Mouse (Mus musculus) MEL (cell line): ENCODE data around the gene Ank2. TPM values are rescaled to one million over a fixed set of nuclear protein-coding genes. Genes with fewer than 3 reads are reported as not detected.

ENCODE experiments used
- DNase-seq: peaks from one replicate; pipeline ENCODE4 v3.0.0; 2011; ENCODE audit warnings: low read depth, low spot score
- H3K27ac ChIP-seq: 2 replicates; pipeline ENCODE4 v1.5.1; 2012; ENCODE audit warnings: low read depth, mild to moderate bottlenecking, control low read depth, low read length, moderate library complexity; ENCODE audit not compliant: control insufficient read depth
- H3K27me3 ChIP-seq, 2 experiments: fragments of 150-350 bp in 1 of 2; sonication (generic) in 1 of 2; 2 replicates each; pipeline ENCODE4 v1.6.1; 2012; ENCODE audit warnings: low read length in 2 of 2, mild to moderate bottlenecking in 2 of 2, improper control_type of control experiment in 1 of 2, moderate library complexity in 1 of 2; ENCODE audit not compliant: insufficient read depth in 2 of 2, control insufficient read depth in 1 of 2
- H3K36me3 ChIP-seq, 2 experiments: 2 replicates each; pipeline ENCODE4 v1.6.1; 2012 to 2014; ENCODE audit warnings: low read length in 2 of 2, improper control_type of control experiment in 1 of 2, inconsistent platforms in 1 of 2, mild to moderate bottlenecking in 1 of 2; ENCODE audit not compliant: insufficient read depth in 2 of 2, control insufficient read depth in 1 of 2
- H3K4me1 ChIP-seq, 2 experiments: fragments of 150-350 bp in 1 of 2; sonication (generic) in 1 of 2; 2 replicates each; pipeline ENCODE4 v1.6.1; 2012; ENCODE audit warnings: low read length in 2 of 2, improper control_type of control experiment in 1 of 2, mild to moderate bottlenecking in 1 of 2; ENCODE audit not compliant: insufficient read depth in 2 of 2, control insufficient read depth in 1 of 2
- H3K4me3 ChIP-seq, 2 experiments: fragments of 150-350 bp in 1 of 2; sonication (generic) in 1 of 2; 2 replicates each; pipeline ENCODE4 v1.5.1; 2012; ENCODE audit warnings: low read depth in 2 of 2, low read length in 2 of 2, mild to moderate bottlenecking in 2 of 2, moderate library complexity in 2 of 2, control low read depth in 1 of 2, improper control_type of control experiment in 1 of 2; ENCODE audit not compliant: control insufficient read depth in 1 of 2, insufficient read depth in 1 of 2
- H3K79me2 ChIP-seq: 2 replicates; pipeline ENCODE4 v1.6.1; 2012; ENCODE audit warnings: mild to moderate bottlenecking, low read length, moderate library complexity; ENCODE audit not compliant: control insufficient read depth, poor library complexity, insufficient read depth
- H3K9ac ChIP-seq: 2 replicates; pipeline ENCODE4 v1.6.1; 2012; ENCODE audit warnings: low read depth, mild to moderate bottlenecking, control low read depth, low read length, moderate library complexity; ENCODE audit not compliant: control insufficient read depth, poor library complexity, severe bottlenecking
- H3K9me3 ChIP-seq: fragments of 150-350 bp; sonication (generic); replicated peaks from 2 replicates; pipeline ENCODE4 v1.6.1; 2012; ENCODE audit warnings: mild to moderate bottlenecking, low read length, improper control_type of control experiment, moderate library complexity; ENCODE audit not compliant: insufficient read depth
- BHLHE40 ChIP-seq: IDR thresholded peaks from 2 replicates; pipeline ENCODE4 v1.6.1; 2012; ENCODE audit warnings: low read depth, mild to moderate bottlenecking, inconsistent platforms, low read length, improper control_type of control experiment, borderline replicate concordance
- CHD2 ChIP-seq: IDR thresholded peaks from 2 replicates; pipeline ENCODE4 v1.6.1; 2011; ENCODE audit warnings: low read length, improper control_type of control experiment
- CTCF ChIP-seq, 3 experiments: IDR thresholded peaks in 2 of 3; conservative IDR thresholded peaks in 1 of 3; 2 replicates each; pipeline ENCODE4 v1.5.1; 2011 to 2012; ENCODE audit warnings: low read length in 3 of 3, low read depth in 2 of 3, mild to moderate bottlenecking in 2 of 3, improper control_type of control experiment in 1 of 3, inconsistent platforms in 1 of 3, mixed read lengths in 1 of 3, moderate library complexity in 1 of 3; ENCODE audit not compliant: control insufficient read depth in 1 of 3, insufficient read depth in 1 of 3, poor library complexity in 1 of 3, severe bottlenecking in 1 of 3
- E2F4 ChIP-seq: IDR thresholded peaks from 2 replicates; pipeline ENCODE4 v1.6.1; 2011; ENCODE audit warnings: low read depth, low read length, improper control_type of control experiment, borderline replicate concordance
- EP300 ChIP-seq, 2 experiments: IDR thresholded peaks; 2 replicates each; pipeline ENCODE4 v1.6.1; 2011; ENCODE audit warnings: improper control_type of control experiment in 2 of 2, low read length in 2 of 2, low read depth in 1 of 2, mild to moderate bottlenecking in 1 of 2
- ETS1 ChIP-seq: IDR thresholded peaks from 2 replicates; pipeline ENCODE4 v1.6.1; 2012; ENCODE audit warnings: low read depth, mild to moderate bottlenecking, inconsistent platforms, low read length, improper control_type of control experiment, moderate library complexity
- GABPA ChIP-seq: IDR thresholded peaks from 2 replicates; pipeline ENCODE4 v1.6.1; 2012; ENCODE audit warnings: low read depth, mild to moderate bottlenecking, inconsistent platforms, low read length, improper control_type of control experiment, moderate library complexity
- JUND ChIP-seq: IDR thresholded peaks from 2 replicates; pipeline ENCODE4 v1.6.1; 2011; ENCODE audit warnings: low read depth, mild to moderate bottlenecking, improper control_type of control experiment, low read length
- KAT2A ChIP-seq: conservative IDR thresholded peaks from 2 replicates; pipeline ENCODE4 v1.6.1; 2012; ENCODE audit warnings: low read depth, low read length, improper control_type of control experiment, inconsistent platforms
- MXI1 ChIP-seq: IDR thresholded peaks from 2 replicates; pipeline ENCODE4 v1.6.1; 2011; ENCODE audit warnings: mild to moderate bottlenecking, low read depth, low read length, improper control_type of control experiment
- MYB ChIP-seq: IDR thresholded peaks from 2 replicates; pipeline ENCODE4 v1.6.1; 2011; ENCODE audit warnings: mild to moderate bottlenecking, low read depth, low read length, improper control_type of control experiment
- NRF1 ChIP-seq: IDR thresholded peaks from 2 replicates; pipeline ENCODE4 v1.6.1; 2014; ENCODE audit warnings: low read depth, mild to moderate bottlenecking, inconsistent platforms, low read length, improper control_type of control experiment, moderate library complexity; ENCODE audit not compliant: poor library complexity, insufficient read depth, severe bottlenecking
- RAD21 ChIP-seq: IDR thresholded peaks from 2 replicates; pipeline ENCODE4 v1.6.1; 2011; ENCODE audit warnings: mild to moderate bottlenecking, low read depth, low read length, improper control_type of control experiment
- RCOR1 ChIP-seq: IDR thresholded peaks from 2 replicates; pipeline ENCODE4 v1.6.1; 2012; ENCODE audit warnings: low read depth, mild to moderate bottlenecking, inconsistent platforms, low read length, improper control_type of control experiment
- SMC3 ChIP-seq: IDR thresholded peaks from 2 replicates; pipeline ENCODE4 v1.6.1; 2011; ENCODE audit warnings: low read depth, low read length, improper control_type of control experiment
- TBP ChIP-seq: IDR thresholded peaks from 2 replicates; pipeline ENCODE4 v1.8.0; 2011; ENCODE audit warnings: low read depth, low read length, improper control_type of control experiment
- ZC3H11A ChIP-seq: IDR thresholded peaks from 2 replicates; pipeline ENCODE4 v1.6.1; 2012; ENCODE audit warnings: low read depth, mild to moderate bottlenecking, inconsistent platforms, low read length, improper control_type of control experiment
- ZNF384 ChIP-seq: IDR thresholded peaks from 2 replicates; pipeline ENCODE4 v1.6.1; 2012; ENCODE audit warnings: low read depth, mild to moderate bottlenecking, inconsistent platforms, low read length, improper control_type of control experiment
- polyA plus RNA-seq, 2 experiments: library from polyadenylated mRNA; stranded (reverse) in 1 of 2; unstranded in 1 of 2; fragments of >175 nt in 1 of 2; fragments of >200 nt in 1 of 2; gene quantifications; 2 replicates each; pipeline versions ENCODE4 v1.2.1 to v1.2.4; 2012; ENCODE audit warnings: low replicate concordance in 2 of 2, low read depth in 1 of 2; ENCODE audit not compliant: insufficient read length in 2 of 2, insufficient read depth in 1 of 2, missing spikeins in 1 of 2
- total RNA-seq: library from RNA; depleted of rRNA; stranded (reverse); fragments of 300-350 nt; gene quantifications from 2 replicates; pipeline ENCODE4 v1.2.3, GENCODE M21; 2012

The Ank2 gene
- total and polyA plus RNA-seq, 3 experiments: 2.7 to 4.5 TPM; not detected in 1

- no peaks in the 10 kb centered on the region for H3K36me3 ChIP-seq
- no peaks in the 10 kb centered on the region for H3K9me3 ChIP-seq
- H3K4me1 ChIP-seq: no peaks in the 10 kb centered on the region
- no peaks in the 10 kb centered on the region for H3K79me2 ChIP-seq
- H3K9ac ChIP-seq: no peak overlapping the region
- H3K27ac ChIP-seq: no peak overlapping the region
- no peaks in the 10 kb centered on the region for H3K27me3 ChIP-seq
- TF ChIP-seq SMC3 (no peak), RAD21 (no peak), RCOR1 (no peak), TBP (no peak), KAT2A (no peak), EP300 (IDR thresholded peaks at IDR 0.05; ENCODE audit: low read depth in 1 of 2, low read length in 2 of 2) (no peak), MXI1 (no peak), JUND (no peak), MYB (no peak), NRF1 (no peak), E2F4 (no peak), ZC3H11A (no peak), ZNF384 (no peak)
- no peak overlapping the region for H3K4me3 ChIP-seq
- DNase-seq: no peak
These were observed 273.1 kb downstream of the Ank2 start for GRCm38 (mm10) chr3:127225799-127226730.

DNA sequence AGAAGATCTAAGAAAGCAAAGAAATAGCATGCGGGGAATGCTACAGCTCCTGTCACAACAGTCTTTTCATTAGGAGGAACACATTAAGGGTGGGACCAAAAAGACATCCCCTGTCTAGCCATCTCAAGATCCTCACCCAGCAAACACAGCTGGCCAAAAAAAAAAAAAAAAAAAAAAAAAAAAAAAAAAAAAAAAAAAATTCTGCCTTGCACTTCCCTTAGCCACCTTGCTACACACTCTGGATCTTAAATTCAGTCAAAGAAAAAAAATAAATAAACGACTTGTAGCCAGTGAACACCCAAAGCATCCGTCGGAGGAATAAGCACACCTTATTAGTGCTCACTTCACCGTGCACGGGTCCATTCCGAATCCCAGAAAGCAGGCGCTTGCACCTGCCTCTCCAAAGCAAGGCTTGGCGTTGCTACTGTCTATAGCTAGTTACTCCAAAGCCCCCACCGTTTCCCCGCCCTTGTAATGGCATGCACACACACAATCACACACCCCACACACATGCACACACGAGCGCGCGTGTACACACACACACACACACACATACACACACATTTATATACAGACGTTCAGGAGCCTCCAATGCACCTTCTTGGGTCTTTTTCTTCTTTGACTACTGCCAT, 273.9 kb downstream of the Ank2 start:
- DNase-seq: no peak
- H3K4me3 ChIP-seq: no peak overlapping the region
- H3K27me3 ChIP-seq: no peaks in the 10 kb centered on the region
- H3K79me2 ChIP-seq: no peaks in the 10 kb centered on the region
- no peaks in the 10 kb centered on the region for H3K36me3 ChIP-seq
- H3K9ac ChIP-seq: no peak overlapping the region
- no peak overlapping the region for H3K27ac ChIP-seq
- no peaks in the 10 kb centered on the region for H3K4me1 ChIP-seq
- TF ChIP-seq NRF1: no peak
- TF ChIP-seq BHLHE40: no peak
- no peak for TF ChIP-seq MYB
- TF ChIP-seq CTCF (IDR thresholded peaks at IDR 0.05 in 2 of 3, conservative IDR thresholded peaks at IDR 0.05 in 1 of 3; ENCODE audit: control insufficient read depth in 1 of 3, insufficient read depth in 1 of 3, low read depth in 2 of 3, low read length in 3 of 3, poor library complexity in 1 of 3, severe bottlenecking in 1 of 3): no peak
- no peak for TF ChIP-seq CHD2
- no peak for TF ChIP-seq ETS1
- TF ChIP-seq SMC3: no peak
- TF ChIP-seq KAT2A: no peak
- no peak for TF ChIP-seq GABPA
- H3K9me3 ChIP-seq: no peaks in the 10 kb centered on the region
